Mouse (Mus musculus): ENCODE measurements around the gene Shank2. TPM values are rescaled to one million over a fixed set of nuclear protein-coding genes. Genes with fewer than 3 reads are reported as not detected.
A peak's percentile ranks its signal among the peaks of the same experiment; 100 is the strongest.

Gene Shank2
- polyA plus RNA-seq, 1 experiment from 2014 or later, result 1.6 TPM

DNA sequence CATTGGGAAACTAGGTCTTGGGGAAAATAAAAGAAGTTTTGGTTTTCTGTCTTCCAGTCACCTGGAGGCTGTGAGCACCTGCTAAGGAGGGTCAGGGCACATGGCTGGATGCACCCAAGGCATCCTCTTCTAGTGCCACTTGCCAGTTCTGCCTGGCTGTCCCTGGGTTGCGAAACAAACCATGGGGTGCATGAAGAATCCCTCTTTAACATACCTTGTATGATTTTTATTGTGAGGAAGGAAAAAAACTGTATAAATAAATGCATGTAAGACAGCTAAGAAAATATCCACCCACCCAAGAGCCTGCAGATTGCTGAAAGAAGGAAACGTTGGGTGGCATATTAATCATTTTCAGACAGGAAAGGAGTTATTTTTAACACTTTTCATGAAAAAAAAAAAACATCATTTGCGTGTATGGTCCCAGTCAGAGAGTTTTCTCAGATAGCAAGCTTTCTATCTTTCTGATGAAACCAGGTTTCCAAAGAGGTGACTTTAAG is 174.6 kb downstream of the Shank2 start:
- Histone ChIP-seq H3K36me3 (ENCODE audit: control insufficient read depth, insufficient read depth, low read length) (no peaks in the 10 kb centered on the region), H3K4me1 (ENCODE audit: control insufficient read depth, insufficient read depth, low read length) (no peaks in the 10 kb centered on the region), H3K27me3 (ENCODE audit: control insufficient read depth, insufficient read depth, low read length) (peaks cover 20% of the 10 kb centered on the region; the same call in 1 of the 2 replicates), H3K4me2 (ENCODE audit: low read depth, low read length) (no peak overlapping the region), H3K27ac (ENCODE audit: low read length) (no peak overlapping the region), H3K9ac (ENCODE audit: low read length) (no peak overlapping the region), H3K9me3 (replicated peaks; ENCODE audit: control insufficient read depth, low read length) (no peaks in the 10 kb centered on the region), H3K4me3 (replicated peaks; ENCODE audit: low read length) (no peak overlapping the region)
- 48% methylated on average over 3 of the region's 3 CpGs for WGBS
- no peak for ATAC-seq (ENCODE audit: insufficient read depth, low FRiP score)

DNA sequence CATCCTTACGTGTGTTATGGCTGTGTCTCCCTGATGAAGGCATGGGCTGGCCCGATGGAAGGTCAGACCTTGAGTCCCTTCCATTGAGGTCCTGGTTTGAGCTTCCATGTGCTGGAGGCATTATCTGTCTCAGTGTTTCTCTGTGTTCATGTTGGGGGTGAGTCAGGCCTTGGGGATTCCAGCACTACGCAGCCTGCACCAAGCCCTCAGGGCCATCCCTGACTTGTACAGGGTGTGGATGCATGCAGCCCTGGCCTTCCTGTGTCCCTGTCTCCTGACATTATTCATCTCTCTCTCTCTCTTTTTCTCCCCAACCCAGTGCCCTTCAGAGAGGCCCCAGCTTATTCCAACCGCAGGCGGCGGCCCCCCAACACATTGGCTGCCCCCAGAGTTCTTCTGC is 177.7 kb downstream of the Shank2 start:
- peaks cover 17% of the 10 kb centered on the region; the same call in 1 of the 2 replicates for H3K27me3 ChIP-seq (ENCODE audit: control insufficient read depth, insufficient read depth, low read length)
- no peak overlapping the region for H3K4me3 ChIP-seq (replicated peaks; ENCODE audit: low read length)
- WGBS, result 87% methylated on average over 6 of the region's 6 CpGs
- H3K27ac ChIP-seq (ENCODE audit: low read length), result no peak overlapping the region
- H3K4me1 ChIP-seq (ENCODE audit: control insufficient read depth, insufficient read depth, low read length), result no peaks in the 10 kb centered on the region
- ATAC-seq (ENCODE audit: insufficient read depth, low FRiP score), result no peak
- no peaks in the 10 kb centered on the region for H3K36me3 ChIP-seq (ENCODE audit: control insufficient read depth, insufficient read depth, low read length)
- H3K9ac ChIP-seq (ENCODE audit: low read length), result no peak overlapping the region
- H3K4me2 ChIP-seq (ENCODE audit: low read depth, low read length), result no peak overlapping the region
- H3K9me3 ChIP-seq (replicated peaks; ENCODE audit: control insufficient read depth, low read length), result no peaks in the 10 kb centered on the region

DNA sequence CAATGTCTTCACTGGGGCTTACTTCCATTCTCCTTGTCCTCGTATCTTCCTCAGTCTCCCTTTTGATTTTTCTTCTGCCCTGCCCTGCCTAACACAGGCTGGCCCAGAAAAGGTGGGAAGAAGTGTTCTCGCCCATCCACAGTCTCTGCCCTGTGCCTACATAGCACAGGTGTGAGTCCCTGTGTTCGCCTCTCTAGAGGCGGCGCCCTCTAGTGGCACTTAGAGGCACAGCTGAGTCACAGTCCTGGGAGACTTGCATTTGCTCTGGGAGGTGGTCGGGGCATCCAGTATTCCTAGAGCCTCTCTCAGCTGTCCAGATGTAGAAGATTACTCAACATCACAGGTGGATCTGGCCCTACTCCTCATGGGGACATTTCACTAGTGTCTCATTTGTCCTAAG is 179.2 kb downstream of the Shank2 start:
- Histone ChIP-seq H3K4me3 (replicated peaks; ENCODE audit: low read length) (no peak overlapping the region), H3K27ac (ENCODE audit: low read length) (no peak overlapping the region), H3K9me3 (replicated peaks; ENCODE audit: control insufficient read depth, low read length) (no peaks in the 10 kb centered on the region), H3K4me2 (ENCODE audit: low read depth, low read length) (no peak overlapping the region), H3K36me3 (ENCODE audit: control insufficient read depth, insufficient read depth, low read length) (no peaks in the 10 kb centered on the region), H3K27me3 (ENCODE audit: control insufficient read depth, insufficient read depth, low read length) (peaks cover 5% of the 10 kb centered on the region; the same call in 1 of the 2 replicates), H3K4me1 (ENCODE audit: control insufficient read depth, insufficient read depth, low read length) (no peaks in the 10 kb centered on the region), H3K9ac (ENCODE audit: low read length) (no peak overlapping the region)
- WGBS, result 16% methylated on average over 6 of the region's 6 CpGs
- ATAC-seq (ENCODE audit: insufficient read depth, low FRiP score), result no peak

DNA sequence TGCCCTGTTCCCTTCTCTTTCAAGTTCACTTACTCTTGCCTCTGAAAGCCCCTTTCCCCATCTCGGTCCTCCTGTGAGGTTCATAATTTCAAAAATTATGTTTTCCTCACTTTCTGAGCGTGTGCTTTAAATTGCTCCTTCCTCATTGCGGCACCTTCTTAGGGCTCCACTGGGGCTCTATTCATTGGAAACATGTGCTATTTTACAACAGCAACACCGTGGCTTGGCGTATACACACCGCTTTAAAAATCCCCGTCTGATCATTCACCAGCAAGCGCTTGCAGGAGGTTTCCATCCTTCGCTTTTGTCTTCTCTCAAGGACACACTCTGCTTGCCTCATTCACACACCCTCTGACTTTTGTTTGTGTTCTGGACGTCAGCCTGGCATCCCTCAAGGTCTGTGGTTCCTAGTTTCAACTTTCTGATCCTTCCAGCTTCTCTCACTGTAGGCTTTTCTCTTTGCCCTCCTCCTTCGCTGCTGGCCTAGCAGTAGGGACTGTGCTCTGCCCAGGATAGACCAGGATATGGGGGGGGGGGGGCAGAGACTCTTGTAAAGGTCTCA is 186.2 kb downstream of the Shank2 start:
- Histone ChIP-seq H3K27ac (ENCODE audit: low read length) (no peak overlapping the region), H3K9me3 (replicated peaks; ENCODE audit: control insufficient read depth, low read length) (no peaks in the 10 kb centered on the region), H3K9ac (ENCODE audit: low read length) (no peak overlapping the region), H3K4me3 (replicated peaks; ENCODE audit: low read length) (no peak overlapping the region), H3K36me3 (ENCODE audit: control insufficient read depth, insufficient read depth, low read length) (no peaks in the 10 kb centered on the region), H3K4me1 (ENCODE audit: control insufficient read depth, insufficient read depth, low read length) (no peaks in the 10 kb centered on the region), H3K27me3 (ENCODE audit: control insufficient read depth, insufficient read depth, low read length) (no peaks in the 10 kb centered on the region), H3K4me2 (ENCODE audit: low read depth, low read length) (no peak overlapping the region)
- WGBS, result 76% methylated on average over 11 of the region's 11 CpGs
- no peak for ATAC-seq (ENCODE audit: insufficient read depth, low FRiP score)

DNA sequence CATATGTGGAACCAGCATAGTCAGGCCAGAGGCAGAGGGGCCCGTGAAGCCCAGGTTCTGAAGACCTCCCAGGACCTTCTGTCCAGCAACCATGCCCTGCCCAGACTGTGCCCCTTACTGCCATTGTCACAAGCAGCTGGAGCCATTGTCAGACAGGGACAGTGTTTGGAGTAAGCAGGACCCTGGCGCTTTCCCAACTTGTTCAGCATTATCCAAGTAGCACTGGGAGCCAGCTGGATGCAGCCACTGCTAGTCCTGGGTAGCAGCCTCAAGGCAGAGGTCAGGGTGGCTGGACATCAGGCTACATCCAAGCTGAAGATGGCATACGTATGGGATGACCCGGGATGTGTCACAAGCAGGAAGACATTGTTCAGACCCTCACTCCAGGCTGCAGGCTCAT is 187.7 kb downstream of the Shank2 start:
- Histone ChIP-seq H3K27ac (ENCODE audit: low read length) (no peak overlapping the region), H3K4me2 (ENCODE audit: low read depth, low read length) (no peak overlapping the region), H3K4me1 (ENCODE audit: control insufficient read depth, insufficient read depth, low read length) (no peaks in the 10 kb centered on the region), H3K27me3 (ENCODE audit: control insufficient read depth, insufficient read depth, low read length) (no peaks in the 10 kb centered on the region), H3K36me3 (ENCODE audit: control insufficient read depth, insufficient read depth, low read length) (no peaks in the 10 kb centered on the region), H3K9me3 (replicated peaks; ENCODE audit: control insufficient read depth, low read length) (no peaks in the 10 kb centered on the region), H3K4me3 (replicated peaks; ENCODE audit: low read length) (no peak overlapping the region), H3K9ac (ENCODE audit: low read length) (no peak overlapping the region)
- WGBS, result 75% methylated on average over 4 of the region's 4 CpGs
- ATAC-seq (ENCODE audit: insufficient read depth, low FRiP score), result no peak

DNA sequence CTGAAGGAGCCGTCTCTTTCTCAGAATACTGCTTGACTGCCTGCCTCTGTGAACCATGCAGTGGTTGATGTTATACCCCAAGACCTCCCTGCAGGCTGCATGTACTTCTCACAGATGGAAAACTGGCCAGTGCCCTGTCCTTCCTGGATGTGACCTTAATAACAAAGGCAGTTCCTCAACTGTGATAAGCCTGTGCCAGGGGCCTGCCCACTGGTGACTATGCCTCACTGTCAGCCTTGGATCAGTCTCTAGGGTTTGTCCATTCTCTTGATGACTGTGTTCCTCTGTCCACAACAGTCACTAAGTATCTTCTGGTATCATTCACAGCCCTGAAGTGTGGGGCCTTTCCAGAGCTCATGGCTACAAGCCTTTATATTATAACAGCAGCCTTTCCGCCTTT is 196.8 kb downstream of the Shank2 start:
- H3K9ac ChIP-seq (ENCODE audit: low read length), result no peak overlapping the region
- H3K4me1 ChIP-seq (ENCODE audit: control insufficient read depth, insufficient read depth, low read length), result no peaks in the 10 kb centered on the region
- H3K27ac ChIP-seq (ENCODE audit: low read length), result no peak overlapping the region
- ATAC-seq (ENCODE audit: insufficient read depth, low FRiP score), result no peak
- H3K36me3 ChIP-seq (ENCODE audit: control insufficient read depth, insufficient read depth, low read length), result no peaks in the 10 kb centered on the region
- no peaks in the 10 kb centered on the region for H3K9me3 ChIP-seq (replicated peaks; ENCODE audit: control insufficient read depth, low read length)
- no peak overlapping the region for H3K4me2 ChIP-seq (ENCODE audit: low read depth, low read length)
- no peaks in the 10 kb centered on the region for H3K27me3 ChIP-seq (ENCODE audit: control insufficient read depth, insufficient read depth, low read length)
- no peak overlapping the region for H3K4me3 ChIP-seq (replicated peaks; ENCODE audit: low read length)
- 88% methylated on average over 2 of the region's 2 CpGs for WGBS

DNA sequence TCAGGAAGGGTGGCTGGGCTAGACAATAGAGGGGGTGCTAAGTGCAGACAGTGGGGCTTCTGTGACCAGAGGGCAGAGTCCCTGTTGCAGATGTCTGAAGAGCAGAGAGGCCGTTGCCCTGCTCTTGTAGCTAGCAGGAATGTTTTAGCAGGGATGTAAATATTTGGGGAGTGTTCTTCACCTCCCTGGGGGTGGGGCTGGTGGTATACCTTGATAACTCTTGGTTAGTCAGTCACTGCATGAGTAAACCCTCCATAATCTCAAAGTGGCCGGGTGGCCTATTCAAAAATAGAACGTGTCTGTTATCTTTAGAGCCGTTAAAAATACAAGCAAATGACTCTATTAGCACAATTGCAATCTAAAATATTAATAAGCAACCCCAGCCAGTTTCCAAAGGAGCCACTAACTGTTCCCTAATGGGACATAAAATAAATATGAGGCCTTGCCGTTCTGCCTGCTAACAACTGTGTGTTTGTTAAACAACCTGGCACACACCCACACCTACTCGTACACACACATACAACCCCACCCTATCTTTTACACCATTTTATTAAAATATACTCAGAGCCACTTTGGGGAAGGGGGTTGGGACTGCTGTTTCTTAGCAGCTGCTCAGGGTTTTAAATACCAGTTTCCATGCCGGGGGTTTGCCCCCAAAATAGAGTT is 200.4 kb downstream of the Shank2 start:
- H3K4me2 ChIP-seq (ENCODE audit: low read depth, low read length), result no peak overlapping the region
- H3K27ac ChIP-seq (ENCODE audit: low read length), result no peak overlapping the region
- no peaks in the 10 kb centered on the region for H3K9me3 ChIP-seq (replicated peaks; ENCODE audit: control insufficient read depth, low read length)
- H3K9ac ChIP-seq (ENCODE audit: low read length), result no peak overlapping the region
- no peak overlapping the region for H3K4me3 ChIP-seq (replicated peaks; ENCODE audit: low read length)
- H3K27me3 ChIP-seq (ENCODE audit: control insufficient read depth, insufficient read depth, low read length), result no peaks in the 10 kb centered on the region
- WGBS, result 42% methylated on average over 7 of the region's 7 CpGs
- no peaks in the 10 kb centered on the region for H3K4me1 ChIP-seq (ENCODE audit: control insufficient read depth, insufficient read depth, low read length)
- no peaks in the 10 kb centered on the region for H3K36me3 ChIP-seq (ENCODE audit: control insufficient read depth, insufficient read depth, low read length)
- ATAC-seq (ENCODE audit: insufficient read depth, low FRiP score), result peak; percentile 71; the same call in 1 of the 2 replicates

DNA sequence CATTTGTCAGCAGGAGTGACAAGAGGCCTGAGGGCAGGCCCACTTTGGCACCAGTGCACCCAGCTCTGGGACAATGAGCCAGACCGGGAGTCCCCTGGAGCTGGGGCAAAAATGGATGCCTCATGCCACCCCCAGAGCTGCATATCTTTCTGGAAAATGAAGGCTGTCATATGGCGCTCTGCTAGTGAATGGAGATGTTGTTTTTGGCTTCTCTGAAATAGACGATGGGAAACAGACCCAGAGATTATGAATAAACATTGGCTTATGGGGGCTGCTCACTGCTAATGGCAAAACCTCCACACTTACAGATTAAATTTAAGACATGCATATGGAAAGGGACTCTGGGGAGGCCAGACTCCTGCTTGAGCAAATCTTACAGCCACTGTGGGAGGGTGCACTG is 202.6 kb downstream of the Shank2 start:
- no peaks in the 10 kb centered on the region for H3K36me3 ChIP-seq (ENCODE audit: control insufficient read depth, insufficient read depth, low read length)
- H3K4me1 ChIP-seq (ENCODE audit: control insufficient read depth, insufficient read depth, low read length), result no peaks in the 10 kb centered on the region
- H3K9ac ChIP-seq (ENCODE audit: low read length), result no peak overlapping the region
- H3K27me3 ChIP-seq (ENCODE audit: control insufficient read depth, insufficient read depth, low read length), result no peaks in the 10 kb centered on the region
- H3K4me3 ChIP-seq (replicated peaks; ENCODE audit: low read length), result no peak overlapping the region
- H3K27ac ChIP-seq (ENCODE audit: low read length), result no peak overlapping the region
- ATAC-seq (ENCODE audit: insufficient read depth, low FRiP score), result no peak
- H3K9me3 ChIP-seq (replicated peaks; ENCODE audit: control insufficient read depth, low read length), result no peaks in the 10 kb centered on the region
- no peak overlapping the region for H3K4me2 ChIP-seq (ENCODE audit: low read depth, low read length)
- WGBS, result 58% methylated on average over 3 of the region's 3 CpGs

DNA sequence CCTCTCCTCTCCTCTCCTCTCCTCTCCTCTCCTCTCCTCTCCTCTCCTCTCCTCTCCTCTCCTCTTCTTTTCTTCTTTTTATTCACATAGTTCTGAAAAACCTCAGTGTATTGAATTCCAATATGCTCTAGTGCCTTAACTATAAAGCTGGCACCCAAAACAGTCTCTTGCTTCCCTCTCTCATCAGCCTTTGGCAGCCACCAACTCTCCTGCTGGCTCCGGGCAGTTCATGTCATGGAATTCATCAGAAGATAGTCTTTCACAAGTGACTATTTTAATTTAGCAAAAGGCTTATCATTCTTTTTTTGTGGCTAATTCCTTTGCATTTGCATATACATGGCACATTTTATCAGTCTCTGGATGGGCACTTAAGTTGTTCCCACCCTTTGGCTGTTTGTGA is 203.4 kb downstream of the Shank2 start:
- no peak overlapping the region for H3K27ac ChIP-seq (ENCODE audit: low read length)
- H3K9ac ChIP-seq (ENCODE audit: low read length), result no peak overlapping the region
- WGBS, result 88% methylated on average over 1 of the region's 1 CpGs
- no peaks in the 10 kb centered on the region for H3K9me3 ChIP-seq (replicated peaks; ENCODE audit: control insufficient read depth, low read length)
- H3K27me3 ChIP-seq (ENCODE audit: control insufficient read depth, insufficient read depth, low read length), result no peaks in the 10 kb centered on the region
- H3K36me3 ChIP-seq (ENCODE audit: control insufficient read depth, insufficient read depth, low read length), result no peaks in the 10 kb centered on the region
- no peak overlapping the region for H3K4me2 ChIP-seq (ENCODE audit: low read depth, low read length)
- H3K4me1 ChIP-seq (ENCODE audit: control insufficient read depth, insufficient read depth, low read length), result no peaks in the 10 kb centered on the region
- no peak for ATAC-seq (ENCODE audit: insufficient read depth, low FRiP score)
- H3K4me3 ChIP-seq (replicated peaks; ENCODE audit: low read length), result no peak overlapping the region

All from stomach, embryonic 16.5 days (tissue).